Mouse (Mus musculus): Measurements from ENCODE around the gene Dgcr2. TPM values are rescaled to one million over a fixed set of nuclear protein-coding genes. Genes with fewer than 3 reads are reported as not detected.

The Dgcr2 gene
- 57.6 and 63.6 TPM in 2 replicates for total RNA-seq (2021)
- long read RNA-seq, experiment 1, full-length matches to known transcripts, result 37 of 56 reads
- long read RNA-seq, experiment 1, partial matches to known transcripts, result 10 of 56 reads
- long read RNA-seq, experiment 1, other reads (novel, unspliced or antisense), result 9 of 56 reads
- long read RNA-seq, experiment 2, full-length matches to known transcripts, result 32 of 42 reads
- long read RNA-seq, experiment 2, partial matches to known transcripts, result 3 of 42 reads
- long read RNA-seq, experiment 2, other reads (novel, unspliced or antisense), result 7 of 42 reads

DNA sequence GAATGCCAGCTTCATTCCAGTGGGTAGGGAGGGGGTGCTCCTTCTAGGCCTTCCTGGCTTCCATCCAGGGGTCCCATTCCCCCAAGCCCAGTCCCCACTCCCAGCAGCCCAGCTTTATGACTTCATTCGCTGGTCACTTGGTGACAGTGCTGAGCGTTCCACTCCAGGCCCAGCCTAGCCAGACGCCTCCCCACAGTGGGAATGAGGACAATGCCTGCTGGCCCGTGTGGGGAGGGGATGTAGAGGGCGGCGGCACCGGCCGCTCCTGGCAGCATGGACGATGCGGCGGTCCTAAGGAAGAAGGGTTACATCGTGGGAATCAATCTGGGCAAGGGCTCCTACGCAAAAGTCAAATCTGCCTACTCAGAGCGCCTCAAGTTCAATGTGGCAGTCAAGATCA is at the start of gene Dgcr2, which contains the start of gene Tssk2:
Gene Dgcr2, minus strand, starts transcription at position 101 of the 400 bp plus-strand sequence.
Gene Tssk2, plus strand, starts transcription at position 176 of the 400 bp plus-strand sequence.
- no peak for DNase-seq

DNA sequence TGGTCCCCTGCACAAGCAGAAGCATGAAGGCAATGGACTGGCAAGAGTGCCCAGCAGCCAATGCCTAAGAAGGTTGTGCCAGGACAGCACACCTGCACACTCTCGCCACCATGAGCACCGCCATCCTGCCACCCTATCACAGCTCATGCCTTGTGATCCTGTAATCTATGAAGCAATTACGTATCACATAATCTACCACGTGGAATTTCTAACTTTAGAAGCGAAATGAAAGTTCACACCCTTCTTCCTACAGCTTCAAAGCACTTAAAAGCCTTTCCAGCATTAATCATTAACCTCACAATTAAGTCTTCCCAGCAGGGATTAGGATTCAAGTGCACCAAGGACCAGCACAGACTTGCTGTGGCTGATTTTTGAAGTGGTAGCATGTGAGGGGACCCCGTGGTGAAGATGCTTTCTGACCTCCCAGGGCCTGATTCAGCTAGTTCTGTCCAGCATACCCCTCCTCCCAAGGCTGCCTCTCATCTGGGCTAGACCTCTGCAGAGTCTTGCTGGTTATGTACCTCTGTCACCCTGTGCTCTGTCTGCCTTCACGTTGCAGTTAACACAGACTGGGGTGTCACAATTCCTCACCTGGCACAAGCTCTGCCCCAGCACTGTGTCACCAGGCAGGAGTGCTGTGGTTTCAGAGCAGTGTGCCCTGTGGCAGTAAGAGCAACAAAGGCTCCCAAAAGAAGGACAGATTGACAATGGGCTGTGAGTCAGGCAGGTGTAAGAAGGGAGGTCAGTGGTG is 46.9 kb upstream of the Dgcr2 start:
- no peak for DNase-seq

DNA sequence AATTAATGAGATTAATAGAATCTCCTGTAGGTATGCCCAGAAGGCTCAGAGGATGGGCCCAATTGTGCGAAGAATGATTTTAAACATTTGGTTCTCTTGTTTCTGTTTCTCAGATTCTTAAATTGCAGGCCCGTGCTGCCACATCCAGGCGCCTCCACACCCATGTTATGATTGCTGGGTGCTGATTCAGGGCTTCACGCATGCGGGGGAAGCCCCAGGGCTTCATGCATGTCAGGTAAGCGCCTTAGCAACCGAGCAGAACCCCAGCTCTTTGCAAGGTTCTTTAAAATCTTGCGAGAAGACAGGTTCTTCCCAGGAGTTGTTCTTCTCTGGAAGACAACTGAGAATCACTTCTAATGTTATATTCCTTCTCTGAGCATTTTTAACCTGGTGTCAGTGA is 45.1 kb upstream of the Dgcr2 start:
- DNase-seq, result no peak

DNA sequence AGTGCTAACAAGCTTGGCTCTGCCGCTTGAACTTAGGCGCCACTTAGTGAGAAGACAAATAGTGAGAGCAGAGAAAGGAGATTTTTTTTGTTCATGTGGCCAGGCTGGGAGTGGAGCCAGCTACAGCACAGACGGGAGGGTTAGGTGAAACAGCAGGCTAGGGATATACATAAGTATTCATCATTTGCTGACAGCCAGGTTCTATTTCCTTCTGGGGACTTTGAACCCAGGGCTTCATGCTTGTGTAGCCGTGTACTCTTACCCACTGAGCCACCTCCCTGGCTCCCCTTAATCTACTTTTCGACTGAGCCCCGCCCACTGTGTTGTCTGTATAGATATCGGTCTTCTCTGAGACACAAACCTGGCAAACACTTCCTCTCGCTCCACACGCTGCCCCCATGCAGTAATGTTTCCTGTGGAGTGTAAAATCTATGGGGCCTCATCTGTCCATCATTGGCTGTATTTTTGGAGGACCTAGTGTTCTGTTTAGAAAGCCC is 40.9 kb upstream of the Dgcr2 start:
- DNase-seq, result no peak

DNA sequence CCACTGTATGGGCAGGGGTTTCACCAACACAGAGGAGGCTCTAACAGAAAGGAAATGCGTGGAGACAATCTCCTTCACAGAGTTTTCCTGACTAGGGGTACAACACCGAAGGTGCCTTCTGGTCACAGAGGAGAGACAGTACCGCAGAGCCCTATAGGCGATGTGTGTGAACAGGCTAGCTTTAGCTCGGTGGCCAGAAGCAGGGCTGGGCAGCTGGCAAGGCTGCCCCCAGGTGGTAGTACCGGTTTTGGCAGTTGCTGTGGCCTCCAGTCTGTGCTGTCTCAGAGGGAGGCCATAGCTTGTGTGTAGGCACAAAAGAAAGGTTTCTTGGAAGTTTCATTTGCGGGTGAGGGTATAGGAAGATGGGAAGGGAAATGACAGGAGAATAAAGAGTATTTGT is 40.5 kb upstream of the Dgcr2 start:
- peak; percentile 83 for DNase-seq

DNA sequence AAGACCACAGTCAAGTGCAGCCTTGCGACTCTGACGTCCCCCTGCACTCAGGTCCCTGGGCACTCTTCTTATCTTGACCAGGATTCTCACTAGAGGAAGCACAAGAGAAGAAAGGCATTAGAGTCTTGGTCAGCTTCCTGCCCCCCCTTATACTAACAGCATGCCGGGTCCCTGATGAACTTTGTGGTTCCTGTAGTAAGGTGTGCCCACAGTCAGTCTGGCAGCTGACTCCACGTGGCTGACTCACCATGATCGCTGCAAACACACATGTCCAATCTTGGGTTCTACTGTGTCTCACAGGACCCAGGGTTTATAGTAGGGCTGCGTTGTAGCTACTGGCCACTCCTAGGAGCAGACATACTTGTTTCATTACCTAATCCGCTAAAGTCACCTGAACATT is 39.8 kb upstream of the Dgcr2 start:
- no peak for DNase-seq

DNA sequence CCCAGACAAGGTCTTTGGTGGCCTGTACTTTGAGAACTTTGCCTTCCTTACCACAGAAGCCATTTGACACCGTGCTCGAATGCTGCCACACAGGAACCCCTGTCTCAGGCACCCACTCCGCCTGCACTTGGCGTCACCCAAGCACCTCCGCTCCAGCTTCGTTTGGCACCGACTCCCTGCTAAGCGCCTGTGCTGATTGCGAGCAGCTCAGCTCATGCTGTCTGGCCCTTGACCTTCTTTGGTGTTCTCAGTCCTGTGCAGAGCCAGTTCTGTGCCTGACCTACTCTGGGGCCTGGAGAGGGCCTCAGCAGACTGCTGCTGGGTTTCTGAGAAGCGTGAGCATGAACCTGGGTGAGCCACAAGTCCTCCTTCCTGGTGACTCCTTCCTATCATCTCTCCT is 38.4 kb upstream of the Dgcr2 start:
- peak; percentile 63 for DNase-seq

DNA sequence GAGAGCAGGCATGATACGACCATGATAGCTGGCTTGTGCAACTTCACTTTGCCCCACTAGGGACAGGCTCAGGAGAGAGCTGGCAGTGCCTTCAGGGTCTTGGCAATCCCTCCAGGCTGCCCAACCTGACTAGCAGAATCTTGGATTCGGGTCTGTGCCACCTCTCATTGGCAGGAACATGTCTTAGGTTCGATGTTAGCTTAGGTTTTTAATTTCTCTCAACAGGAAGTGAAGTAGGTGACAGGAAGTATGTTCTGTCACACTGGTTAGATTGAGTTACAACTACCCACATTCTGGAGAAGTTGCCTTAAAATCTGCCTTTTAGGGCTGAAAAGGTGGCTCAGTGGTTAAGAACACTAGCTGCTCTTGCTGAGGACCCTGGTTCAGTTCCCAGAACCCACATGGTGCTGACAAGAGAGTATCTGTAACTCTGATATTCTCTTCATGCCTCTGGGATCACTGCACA is 36.1 kb upstream of the Dgcr2 start:
- peak; percentile 61 for DNase-seq

DNA sequence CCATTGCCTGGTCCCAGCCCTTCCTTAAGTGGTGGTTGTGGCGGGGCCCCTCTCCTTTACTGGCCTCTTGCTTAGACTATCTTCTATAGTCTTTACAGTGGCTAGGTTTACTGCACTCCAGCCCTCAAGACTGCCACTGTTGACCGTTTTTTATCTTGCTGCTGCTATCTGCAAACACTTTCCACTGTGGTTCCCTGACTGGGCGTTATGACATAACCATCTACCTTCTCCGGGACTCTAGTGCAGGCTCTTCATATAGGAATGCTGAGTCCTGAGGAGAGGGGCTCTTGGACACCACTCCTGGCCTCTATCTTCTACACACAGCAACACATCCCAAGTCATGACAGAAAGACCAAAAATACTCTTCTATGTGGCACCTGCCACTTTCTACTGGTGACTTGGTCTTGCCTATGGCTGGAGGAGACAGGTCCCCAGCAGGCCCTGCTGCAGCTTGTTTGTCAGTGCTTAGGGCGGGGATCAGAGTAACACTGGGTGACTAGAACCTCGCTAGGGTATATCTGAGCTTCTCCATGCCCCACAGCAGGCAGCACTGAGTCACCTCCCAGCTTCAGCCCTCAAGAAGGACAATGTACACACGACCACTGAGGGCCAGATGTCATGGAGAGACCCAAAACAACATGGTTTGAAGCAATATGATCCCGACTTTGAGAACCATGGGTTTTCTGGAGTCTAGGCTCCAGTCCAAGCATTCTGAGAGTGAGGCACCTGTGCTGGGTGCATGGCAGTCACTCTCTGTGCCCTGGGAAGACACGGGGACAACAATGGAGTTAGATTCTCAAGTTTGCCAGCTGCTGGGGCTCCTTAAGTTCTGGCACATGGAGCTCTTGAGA is 35.5 kb upstream of the Dgcr2 start:
- DNase-seq, result no peak

DNA sequence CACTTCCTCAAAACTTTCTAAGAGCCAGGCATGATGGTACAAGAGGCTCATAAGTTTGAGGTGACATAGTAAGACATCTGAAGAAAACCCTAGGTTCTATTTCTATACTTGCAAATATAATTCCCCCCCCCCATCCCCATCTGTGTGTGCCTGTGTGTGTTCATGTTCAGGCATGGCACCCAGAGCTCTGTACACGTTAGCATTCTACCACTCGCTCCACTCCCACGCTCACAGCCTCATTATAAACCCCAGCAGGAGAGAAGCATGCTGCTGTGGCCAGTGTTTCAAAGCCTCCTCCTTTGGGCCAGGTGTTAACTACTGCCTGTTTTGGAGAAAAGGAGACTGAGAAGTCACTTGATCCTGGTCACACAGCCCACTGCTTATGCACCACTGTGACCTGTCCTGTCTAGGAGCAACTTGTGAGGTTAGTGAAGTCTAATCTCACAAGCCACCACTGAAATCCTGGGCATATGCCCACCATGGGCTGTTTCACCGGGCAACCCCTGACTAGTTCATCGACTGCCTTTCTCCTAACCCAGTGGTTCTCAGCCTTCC is 33.6 kb upstream of the Dgcr2 start:
- no peak for DNase-seq

DNA sequence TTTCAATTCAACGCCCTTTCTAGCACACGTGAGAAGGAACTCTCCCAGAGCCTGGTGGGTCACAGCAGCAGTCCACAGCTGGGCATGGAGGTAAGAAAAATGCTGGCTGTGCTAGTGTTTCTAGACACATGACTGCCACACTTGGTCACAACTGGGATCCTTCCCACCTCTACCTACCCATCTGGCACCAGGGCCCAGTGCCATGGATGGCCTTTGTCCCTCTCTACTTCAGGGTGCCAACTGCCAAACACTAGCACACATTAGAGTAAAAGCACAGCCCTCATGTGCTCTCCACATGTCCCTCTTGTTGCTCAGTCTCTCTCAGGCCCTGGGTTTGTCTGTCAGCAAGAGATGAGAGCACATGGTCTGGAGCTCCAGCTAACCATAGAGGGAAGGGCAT is 31.3 kb upstream of the Dgcr2 start:
- no peak for DNase-seq

DNA sequence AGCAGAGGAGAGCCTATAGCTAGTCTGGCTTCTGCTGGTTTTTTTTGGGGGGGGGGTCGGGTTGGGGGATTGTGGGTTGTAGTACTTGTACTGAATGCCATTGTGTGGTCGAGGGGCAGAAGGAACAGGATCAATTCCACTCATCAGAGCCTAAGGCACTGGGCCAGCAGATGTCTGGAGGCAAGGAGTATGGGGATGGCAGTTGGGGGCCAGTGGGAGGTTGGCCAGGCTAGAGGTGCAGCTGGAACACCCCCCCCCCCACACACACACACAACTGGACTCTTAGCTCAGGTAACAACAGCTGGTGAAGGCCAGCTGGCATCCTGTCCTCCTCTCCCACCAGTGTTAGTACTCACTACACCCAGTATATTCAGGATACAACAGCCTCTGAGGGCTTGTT is 30.8 kb upstream of the Dgcr2 start:
- no peak for DNase-seq

DNA sequence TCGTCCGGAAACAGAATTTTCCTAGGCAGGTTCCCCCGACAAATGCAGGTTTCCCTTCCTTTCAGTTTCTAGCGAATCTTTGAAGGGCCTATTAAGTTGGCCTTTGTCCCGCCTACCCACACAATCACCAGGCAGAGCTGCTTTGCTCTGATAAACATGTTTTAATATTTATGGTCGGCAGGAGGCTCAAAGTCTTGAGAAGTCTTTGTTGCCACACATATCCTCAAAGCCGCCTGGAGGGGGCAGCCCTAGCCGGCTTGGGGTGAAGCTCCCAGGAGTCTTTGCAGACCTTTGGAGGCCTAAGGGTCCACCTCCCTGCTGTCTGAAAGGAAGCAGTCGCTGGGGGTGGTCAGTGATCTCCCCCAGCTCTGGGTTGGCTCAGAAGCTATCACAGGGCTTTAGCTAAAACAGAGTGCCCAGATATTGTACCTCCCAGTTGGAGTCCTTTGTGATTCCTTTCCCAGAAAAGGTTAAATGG is 30.3 kb upstream of the Dgcr2 start:
- peak; percentile 90 for DNase-seq

DNA sequence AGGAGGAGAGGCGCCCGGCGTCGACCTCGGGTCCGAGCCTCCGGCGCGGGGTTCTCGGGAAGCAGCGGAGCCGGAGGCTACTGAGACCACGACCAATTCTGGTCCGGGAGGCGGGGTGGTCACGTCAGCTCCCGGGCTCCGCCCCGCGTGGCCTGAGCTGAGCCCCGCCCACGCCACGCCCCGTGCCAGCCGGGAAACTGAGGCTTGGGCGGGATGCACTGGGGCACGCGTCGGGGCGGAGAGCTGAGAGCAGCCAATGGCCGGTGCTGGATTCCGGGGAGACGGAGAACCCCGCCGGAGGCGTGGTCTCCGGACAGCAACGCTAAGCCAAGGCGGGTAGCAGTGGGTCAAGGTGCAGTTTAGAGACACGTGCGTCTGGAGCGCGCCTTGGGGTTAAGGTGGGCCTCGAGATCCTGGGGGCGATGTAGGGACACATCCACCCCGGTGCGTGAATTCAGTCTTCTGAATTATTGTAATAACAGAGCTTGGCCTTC is 29.8 kb upstream of the Dgcr2 start, which contains the start of gene Slc25a1:
Gene Slc25a1, minus strand, starts transcription at position 133 of the 494 bp plus-strand sequence.
- DNase-seq, result peak; percentile 86

DNA sequence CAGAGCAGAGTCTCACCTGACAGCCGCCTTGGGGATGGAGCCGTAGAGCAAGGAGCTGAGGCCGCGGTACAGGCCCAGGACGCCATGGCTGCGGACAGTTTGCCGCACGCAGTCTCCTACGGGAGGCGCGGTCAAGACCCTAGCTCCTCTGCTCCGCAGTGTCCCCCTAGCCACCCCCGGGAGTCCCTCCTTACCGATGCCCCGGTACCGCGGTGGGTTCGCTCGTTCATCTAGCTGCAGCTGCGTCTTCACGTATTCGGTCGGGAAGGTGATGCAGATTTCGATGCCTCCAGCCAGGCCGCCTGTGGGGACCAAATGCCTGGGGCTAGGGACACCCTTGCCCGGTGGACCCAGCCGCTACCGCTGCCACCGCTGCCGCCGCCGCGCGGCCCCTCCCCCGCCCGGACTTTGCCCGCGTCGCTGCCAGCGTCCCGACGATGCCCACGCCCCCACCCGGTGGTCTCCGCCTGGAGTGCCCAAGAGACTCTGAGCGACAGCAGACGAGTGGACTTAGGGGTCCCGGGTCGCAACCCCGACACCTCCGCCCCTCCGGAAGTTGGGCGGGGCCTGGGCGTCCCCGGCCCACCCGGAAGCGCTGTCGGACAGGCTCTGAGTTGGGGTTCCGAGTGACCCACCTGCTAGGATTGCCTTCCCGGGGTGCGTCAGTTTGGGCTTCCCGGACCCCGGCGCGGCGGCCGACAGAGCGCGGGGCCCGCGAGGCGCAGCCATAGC is 29.2 kb upstream of the Dgcr2 start:
- peak; percentile 61 for DNase-seq

DNA sequence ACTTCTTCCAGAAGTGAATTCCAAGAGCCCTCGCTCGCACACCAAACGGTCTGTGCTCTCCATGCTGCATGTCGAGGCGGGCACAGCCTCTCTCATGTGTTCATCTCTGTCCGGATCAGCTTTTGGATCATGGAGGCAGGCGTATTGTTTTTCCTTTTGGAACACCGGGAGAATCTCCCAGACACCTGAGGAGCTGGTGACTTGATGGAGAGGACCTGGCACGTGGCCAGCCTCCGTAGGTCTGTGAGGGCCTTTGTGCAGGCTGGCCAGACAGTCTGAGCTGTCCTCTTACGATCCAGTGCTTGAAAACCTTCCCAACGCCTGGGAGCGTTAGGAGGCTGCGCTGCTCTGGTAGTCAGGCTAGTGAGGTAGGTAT is 23.8 kb upstream of the Dgcr2 start:
- DNase-seq, result peak; percentile 51

DNA sequence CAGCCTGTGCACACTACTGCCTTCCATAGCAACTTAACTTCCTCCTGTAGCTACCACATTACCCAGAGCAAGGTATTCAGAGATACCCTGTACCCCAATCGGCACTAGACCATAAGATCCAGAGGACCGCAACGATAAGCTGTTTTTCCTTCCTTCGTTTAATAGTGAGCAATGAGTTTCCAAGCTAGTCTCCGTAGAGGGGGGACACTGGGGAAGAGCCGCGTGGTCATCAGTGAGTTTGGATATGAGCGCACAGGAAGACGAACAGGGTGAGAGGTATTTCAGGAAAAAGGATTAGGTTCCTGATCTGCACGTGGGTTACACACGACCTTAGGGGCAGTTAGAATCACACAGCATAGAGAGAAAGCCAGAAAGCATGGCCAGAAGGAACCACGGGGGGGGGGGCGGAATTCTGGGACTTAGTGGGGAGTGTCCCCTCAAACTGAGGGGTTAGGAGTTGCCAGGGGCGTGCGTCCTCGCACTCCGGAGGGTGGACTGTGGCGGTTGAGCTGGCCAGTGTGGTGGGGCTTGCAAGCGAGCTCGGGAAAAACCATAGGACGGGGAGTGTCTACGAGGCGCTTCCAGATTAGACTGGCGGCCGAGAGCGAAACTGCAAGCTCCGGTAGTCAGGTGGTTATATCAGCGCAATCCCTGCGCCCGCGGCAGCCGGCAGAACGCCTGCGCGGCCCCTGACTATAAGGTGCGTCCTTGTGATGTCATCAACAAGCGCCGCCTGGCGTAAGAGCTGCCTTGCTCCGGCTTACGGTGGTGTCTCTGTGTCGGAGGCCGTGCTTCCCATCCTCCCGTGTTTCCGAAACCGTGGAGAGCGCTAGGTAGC is 23.2 kb upstream of the Dgcr2 start:
- peak; percentile 96 for DNase-seq

DNA sequence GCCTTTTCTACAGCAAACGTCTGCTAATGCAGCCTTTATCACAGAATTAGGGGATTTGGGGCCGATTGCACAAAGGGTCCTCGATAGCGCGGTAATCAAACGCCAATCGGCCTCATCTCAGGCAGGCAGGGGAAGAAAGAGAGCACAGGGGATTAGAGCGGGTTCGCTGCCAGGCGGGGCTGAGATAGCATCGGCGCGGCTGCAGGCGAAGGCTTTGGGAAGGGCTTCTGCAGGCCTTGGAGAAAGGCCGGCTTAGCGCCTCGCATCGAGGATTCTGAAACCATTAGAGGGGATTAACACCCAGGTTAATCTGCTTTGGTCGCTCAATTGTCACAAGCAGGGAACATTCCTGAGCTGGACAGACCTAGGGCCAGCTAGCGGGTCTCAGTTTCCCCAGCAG is 22.2 kb upstream of the Dgcr2 start:
- no peak for DNase-seq

DNA sequence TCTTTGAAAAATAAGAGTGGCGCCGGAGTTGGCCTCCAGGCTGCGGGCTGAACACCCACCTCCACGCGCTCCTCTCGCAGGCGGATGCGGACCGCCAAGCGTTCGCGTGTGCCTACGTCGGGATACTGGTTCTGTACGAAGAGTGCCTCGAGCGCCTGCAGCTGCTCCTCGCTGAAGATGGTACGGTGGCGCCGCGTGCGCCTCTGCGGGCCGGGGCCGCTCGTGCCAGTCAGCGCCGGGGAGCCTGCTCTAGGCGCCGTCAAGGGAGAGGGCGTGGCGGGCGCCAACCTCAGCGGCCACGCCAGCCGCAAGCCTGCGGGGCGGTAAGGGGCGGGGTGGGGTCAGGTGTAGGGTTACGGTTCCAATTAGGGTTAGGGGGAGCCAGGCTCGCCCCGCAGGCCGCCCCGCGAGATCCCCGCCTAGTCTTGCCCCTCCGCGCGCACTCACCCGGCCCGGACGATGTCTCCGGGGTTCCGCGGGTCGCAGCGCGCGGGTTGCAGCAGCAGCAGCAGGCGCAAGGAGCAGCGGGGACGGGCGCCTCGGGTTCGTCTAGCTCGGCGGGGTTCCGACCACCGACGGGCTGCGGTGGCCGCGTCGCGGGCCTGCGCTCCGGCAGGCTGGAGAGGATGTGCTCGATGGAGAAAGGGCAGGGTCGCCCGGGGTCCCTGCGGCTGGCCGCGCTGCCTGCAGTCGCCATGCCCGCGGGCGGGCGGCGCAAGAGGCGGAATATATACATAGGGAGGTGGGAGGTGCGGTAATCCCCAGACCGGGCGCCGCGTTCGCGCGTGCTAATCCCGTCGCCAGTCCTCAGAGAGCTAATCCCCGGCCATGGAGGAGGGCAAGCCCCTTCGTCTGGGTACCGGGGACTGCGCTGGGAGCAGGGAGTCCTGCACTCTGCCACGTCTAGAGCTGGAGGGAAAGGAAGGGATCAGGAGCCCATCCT is 16.2 kb upstream of the Dgcr2 start, which contains the start of gene Gsc2:
Gene Gsc2, minus strand, starts transcription at position 753 of the 943 bp plus-strand sequence.
- DNase-seq, result peak; percentile 54

All from adrenal gland, postnatal 14 days (tissue).